Mouse (Mus musculus) bone marrow macrophage, adult 2 months (primary cell): ENCODE measurements around the gene Duxbl1. TPM values are rescaled to one million over a fixed set of nuclear protein-coding genes. Genes with fewer than 3 reads are reported as not detected.

Experiments
- polyA plus RNA-seq: library from polyadenylated mRNA; stranded (reverse); fragments of >200 nt; gene quantifications from 2 replicates; pipeline ENCODE4 v1.2.4, GENCODE M21; 2012; ENCODE audit not compliant: missing spikeins, insufficient read depth, insufficient read length

Gene Duxbl1
- polyA plus RNA-seq, 1 experiment: not detected

Other genes starting within 250 kb of the Duxbl1 start
- gene Zcchc24, start 209.5 kb upstream of the Duxbl1 start, polyA plus RNA-seq: 31.7 and 34.8 TPM in 2 replicates
- gene Anxa11, start 136.4 kb upstream of the Duxbl1 start, polyA plus RNA-seq: 61.4 and 62.5 TPM in 2 replicates
- not detected in 2 replicates for gene Plac9a, start 75.5 kb upstream of the Duxbl1 start, polyA plus RNA-seq
- gene Tmem254a, start 50.9 kb upstream of the Duxbl1 start, polyA plus RNA-seq: 1.4 and 2.0 TPM in 2 replicates
- gene Cphx1, start 40.3 kb upstream of the Duxbl1 start, polyA plus RNA-seq: not detected in 2 replicates
- gene Gm9780, start 64.1 kb downstream of the Duxbl1 start, polyA plus RNA-seq: 1.1 TPM in 1 of 2 replicates, not detected in the other
- gene Tmem254c, start 88.8 kb downstream of the Duxbl1 start, polyA plus RNA-seq: 11.0 and 15.6 TPM in 2 replicates
- not detected in 2 replicates for gene Cphx2, start 102.9 kb downstream of the Duxbl1 start, polyA plus RNA-seq
- not detected in 2 replicates for gene Cphx3, start 103.7 kb downstream of the Duxbl1 start, polyA plus RNA-seq
- not detected in 2 replicates for gene Duxbl2, start 139.8 kb downstream of the Duxbl1 start, polyA plus RNA-seq
- 1.7 TPM in 1 of 2 replicates, not detected in the other for gene Plac9b, start 203.9 kb downstream of the Duxbl1 start, polyA plus RNA-seq
- gene Tmem254b, start 228.5 kb downstream of the Duxbl1 start, polyA plus RNA-seq: 16.7 and 20.6 TPM in 2 replicates